Mouse (Mus musculus): ENCODE measurements around the gene Sptssb. TPM values are rescaled to one million over a fixed set of nuclear protein-coding genes. Genes with fewer than 3 reads are reported as not detected.

Gene Sptssb
- total RNA-seq (2014; fragmentation: Nextera tagmentation), result not detected in 2 replicates
- not detected in 2 replicates for total RNA-seq (2017)

DNA sequence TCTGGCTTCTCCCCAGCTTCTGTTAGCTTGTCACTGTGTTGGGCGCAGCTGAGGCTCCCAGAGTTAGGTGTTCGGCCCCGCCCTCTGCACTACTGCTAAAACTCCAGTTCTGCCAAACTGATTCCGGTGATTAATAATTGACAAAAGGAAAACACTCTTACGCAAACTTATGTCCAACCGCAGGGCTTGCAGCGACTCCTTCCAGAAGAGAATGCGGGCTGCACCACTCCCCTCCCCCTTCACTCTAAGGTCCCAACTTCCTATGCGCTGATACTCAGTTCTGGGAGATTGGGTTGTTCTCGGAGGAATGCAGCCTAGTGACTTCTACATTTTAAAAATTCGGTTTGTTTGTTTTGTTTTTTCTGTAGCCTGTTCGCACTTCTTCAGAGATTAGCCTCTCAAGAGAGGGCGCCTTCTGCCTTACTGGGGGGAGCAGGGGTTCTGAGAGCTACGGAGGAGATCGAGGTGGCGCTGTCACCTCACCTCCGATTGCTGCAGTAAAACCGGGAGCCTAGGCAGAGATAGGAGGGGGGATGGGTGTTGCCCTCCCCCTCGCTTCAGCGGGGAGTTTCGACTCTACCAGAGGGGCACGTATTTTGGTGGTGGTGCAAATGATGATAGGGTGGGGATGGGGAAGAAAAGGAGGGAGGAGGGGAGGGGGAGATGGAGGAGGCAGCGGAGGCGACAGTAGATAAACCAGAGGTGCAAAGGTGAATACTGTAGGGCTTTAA lies at the start of gene Sptssb:
TSS of gene Sptssb (minus strand) at position 83 of the 731 bp plus-strand sequence.
- no peak for ATAC-seq (replicated peaks; ENCODE audit: low FRiP score, low TSS enrichment, poor library complexity, severe bottlenecking)

DNA sequence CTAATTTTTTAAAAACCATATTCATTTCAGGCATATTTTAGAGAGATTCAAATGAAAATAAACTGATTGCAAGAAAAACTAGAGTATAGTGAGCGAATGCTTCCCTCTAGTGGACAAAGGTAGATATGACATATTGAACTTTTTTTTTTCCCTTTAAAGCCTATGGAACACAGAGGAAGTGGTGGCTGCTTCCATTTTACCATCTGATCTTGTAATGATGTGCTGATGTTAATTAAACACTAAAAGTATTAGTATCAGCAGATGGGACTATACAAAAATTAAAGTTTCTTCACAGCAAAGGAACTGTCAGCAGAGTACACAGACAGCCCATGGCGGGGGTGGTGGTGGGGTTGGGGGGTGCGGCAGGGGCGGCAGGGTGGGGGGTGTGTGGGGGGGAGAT lies 48.3 kb upstream of the Sptssb start:
- ATAC-seq (replicated peaks; ENCODE audit: low FRiP score, low TSS enrichment, poor library complexity, severe bottlenecking), result no peak

DNA sequence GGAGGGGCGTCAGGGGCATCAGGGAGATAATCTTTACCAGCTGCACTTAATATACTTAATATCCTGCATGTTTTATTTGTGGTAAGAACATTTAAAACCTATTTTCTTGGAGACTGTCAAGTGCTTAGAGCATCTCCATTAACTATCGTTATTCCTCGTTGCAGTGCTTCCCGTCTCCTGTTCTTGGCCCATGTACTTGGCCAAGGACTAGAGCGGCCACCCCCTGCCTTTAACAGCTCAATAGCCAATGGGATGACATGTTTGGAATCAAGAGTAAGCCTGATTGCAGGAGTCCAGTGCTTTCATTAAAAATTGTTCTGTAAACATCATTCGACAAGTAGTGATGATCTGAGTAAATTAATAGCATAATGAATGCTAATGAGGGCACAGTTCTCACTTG lies 47.8 kb upstream of the Sptssb start:
- ATAC-seq (replicated peaks; ENCODE audit: low FRiP score, low TSS enrichment, poor library complexity, severe bottlenecking), result no peak

DNA sequence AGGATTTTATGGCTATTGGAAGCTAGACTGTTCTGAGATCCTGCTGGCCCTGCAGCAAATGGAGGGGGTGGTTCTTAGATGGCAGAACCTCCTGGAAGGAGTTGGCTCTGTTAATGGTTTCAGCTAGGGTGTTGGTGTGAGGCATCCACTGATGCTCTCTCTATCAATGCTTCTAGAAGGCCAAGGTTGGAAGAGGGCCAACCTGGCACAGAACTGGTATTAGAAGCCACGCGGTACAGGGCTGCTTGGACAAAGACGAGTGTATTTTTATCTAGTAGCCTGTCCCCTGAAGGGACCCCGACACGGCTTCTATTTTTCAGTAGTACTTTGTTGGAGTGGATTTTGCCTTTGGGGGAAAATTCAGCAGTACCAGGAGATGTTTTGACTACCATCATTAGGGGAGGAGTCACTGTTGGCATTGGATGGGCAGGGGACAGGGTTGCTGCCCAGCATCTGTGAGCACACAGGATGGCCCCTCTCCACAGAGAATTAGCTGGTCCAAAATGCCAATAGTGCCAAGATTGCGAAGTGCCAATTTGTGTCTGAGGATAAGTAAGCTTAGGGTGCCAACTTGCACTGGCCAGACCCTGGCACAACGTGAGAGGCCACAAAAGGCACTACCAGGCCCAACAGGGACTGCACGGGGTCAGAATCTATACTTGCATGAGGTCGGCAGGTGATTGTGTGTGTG lies 43.2 kb upstream of the Sptssb start:
- ATAC-seq (replicated peaks; ENCODE audit: low FRiP score, low TSS enrichment, poor library complexity, severe bottlenecking), result no peak

DNA sequence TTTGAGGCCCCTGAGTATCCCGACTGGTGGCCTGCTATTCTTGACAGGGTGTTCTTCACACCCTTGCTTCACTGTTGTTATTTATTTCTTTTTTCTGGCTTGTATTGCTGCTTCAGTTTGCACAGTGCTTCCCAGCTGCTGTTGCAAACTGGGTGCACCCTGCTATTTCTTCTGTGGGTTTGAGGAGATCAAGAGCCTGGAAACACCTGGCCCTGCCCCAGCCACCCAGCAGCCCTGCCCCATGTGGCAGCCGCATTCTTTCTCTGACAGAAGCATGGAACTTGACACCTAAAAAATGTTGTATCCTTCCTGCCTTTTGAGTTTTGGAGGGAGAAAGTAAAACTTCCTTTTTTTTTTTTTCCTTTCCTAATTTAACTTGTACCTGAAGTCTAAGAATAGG lies 42.6 kb upstream of the Sptssb start:
- no peak for ATAC-seq (replicated peaks; ENCODE audit: low FRiP score, low TSS enrichment, poor library complexity, severe bottlenecking)

DNA sequence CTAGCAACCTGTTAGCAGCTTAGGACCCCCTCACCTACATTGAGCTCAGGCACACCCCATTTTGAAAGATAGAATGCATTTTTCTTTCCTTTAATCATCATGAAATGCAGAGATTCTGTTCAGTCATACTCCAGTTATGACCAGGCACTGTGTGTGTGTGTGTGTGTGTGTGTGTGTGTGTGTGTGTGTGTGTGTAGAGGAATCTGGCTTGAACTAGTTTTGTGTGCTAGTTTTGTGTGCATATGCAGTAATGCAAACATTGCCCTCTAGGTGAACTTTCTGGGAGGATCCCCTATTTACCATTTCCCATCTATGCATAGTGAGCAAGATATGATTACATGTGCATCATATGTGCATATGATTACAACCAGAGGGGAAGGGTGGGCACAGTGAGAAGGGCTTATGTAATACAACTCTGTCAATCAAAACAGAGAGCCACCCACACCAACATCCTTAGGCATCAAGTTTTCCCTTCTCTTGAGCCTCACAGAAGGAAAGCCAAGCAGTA lies 42.2 kb upstream of the Sptssb start:
- ATAC-seq (replicated peaks; ENCODE audit: low FRiP score, low TSS enrichment, poor library complexity, severe bottlenecking), result no peak

DNA sequence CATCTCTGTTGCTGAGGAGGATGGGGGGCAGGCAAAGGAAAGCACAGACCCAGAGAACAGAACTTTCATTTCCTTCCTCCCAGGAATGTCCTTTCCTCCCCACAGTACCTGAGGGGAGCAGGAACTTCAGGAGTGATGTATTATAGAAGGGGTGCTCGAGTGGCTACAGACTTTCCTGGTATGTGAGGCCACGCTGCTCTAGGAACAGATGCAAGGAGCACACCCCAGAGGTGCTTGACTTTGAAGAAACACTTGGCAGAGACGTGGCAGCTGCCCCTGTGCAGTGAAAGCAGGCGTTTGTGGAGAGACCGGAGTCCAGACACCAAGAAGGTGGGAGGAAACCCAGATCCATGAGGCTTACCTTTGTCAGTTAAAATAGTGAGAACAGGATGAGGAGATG lies 40.6 kb upstream of the Sptssb start:
- no peak for ATAC-seq (replicated peaks; ENCODE audit: low FRiP score, low TSS enrichment, poor library complexity, severe bottlenecking)

DNA sequence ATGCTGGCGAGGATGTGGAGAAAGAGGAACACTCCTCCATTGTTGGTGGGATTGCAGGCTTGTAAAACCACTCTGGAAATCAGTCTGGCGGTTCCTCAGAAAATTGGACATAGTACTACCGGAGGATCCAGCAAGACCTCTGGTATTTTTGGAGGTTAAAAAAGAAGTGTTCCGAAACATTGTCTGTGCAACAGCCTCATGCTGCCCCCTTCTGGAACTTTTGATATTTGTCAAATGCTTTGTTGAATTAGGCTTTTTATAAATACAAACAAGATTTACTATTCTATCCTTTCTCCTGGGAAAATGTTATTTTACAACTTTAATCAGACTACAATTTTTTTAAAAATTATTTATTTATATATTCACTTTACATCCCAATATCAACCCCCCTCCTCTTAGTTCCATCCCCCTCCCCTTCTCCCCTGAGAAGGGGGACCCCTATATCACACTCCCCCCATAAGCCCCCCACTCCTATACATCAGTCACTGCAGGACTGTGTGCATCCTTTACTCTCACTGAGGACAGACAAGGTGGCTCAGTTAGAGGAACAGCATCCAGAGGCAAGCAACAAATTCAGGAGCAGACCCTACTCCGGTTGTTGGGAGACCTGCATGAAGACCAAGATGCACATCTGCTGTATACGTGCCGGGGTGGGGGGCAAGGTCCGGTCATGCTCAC lies 38.3 kb upstream of the Sptssb start:
- no peak for ATAC-seq (replicated peaks; ENCODE audit: low FRiP score, low TSS enrichment, poor library complexity, severe bottlenecking)

DNA sequence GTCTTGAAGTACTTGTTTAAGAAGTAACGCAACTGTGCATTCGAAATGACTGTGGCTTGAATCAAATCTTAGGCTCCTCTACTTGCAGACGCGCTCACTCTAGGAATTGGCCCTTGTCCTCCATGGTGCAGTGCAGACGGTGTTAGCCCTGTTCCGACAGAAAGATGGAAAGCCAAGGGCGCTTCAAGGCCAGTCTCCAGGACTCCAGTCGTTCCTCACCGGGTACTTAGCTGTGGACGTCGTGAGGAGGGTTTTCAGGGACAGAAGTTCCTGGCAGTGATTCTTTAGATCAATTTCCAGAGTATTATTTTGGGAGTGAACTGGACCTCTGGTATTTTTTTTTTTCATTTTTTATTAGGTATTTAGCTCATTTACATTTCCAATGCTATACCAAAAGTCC lies 35.8 kb upstream of the Sptssb start:
- no peak for ATAC-seq (replicated peaks; ENCODE audit: low FRiP score, low TSS enrichment, poor library complexity, severe bottlenecking)

DNA sequence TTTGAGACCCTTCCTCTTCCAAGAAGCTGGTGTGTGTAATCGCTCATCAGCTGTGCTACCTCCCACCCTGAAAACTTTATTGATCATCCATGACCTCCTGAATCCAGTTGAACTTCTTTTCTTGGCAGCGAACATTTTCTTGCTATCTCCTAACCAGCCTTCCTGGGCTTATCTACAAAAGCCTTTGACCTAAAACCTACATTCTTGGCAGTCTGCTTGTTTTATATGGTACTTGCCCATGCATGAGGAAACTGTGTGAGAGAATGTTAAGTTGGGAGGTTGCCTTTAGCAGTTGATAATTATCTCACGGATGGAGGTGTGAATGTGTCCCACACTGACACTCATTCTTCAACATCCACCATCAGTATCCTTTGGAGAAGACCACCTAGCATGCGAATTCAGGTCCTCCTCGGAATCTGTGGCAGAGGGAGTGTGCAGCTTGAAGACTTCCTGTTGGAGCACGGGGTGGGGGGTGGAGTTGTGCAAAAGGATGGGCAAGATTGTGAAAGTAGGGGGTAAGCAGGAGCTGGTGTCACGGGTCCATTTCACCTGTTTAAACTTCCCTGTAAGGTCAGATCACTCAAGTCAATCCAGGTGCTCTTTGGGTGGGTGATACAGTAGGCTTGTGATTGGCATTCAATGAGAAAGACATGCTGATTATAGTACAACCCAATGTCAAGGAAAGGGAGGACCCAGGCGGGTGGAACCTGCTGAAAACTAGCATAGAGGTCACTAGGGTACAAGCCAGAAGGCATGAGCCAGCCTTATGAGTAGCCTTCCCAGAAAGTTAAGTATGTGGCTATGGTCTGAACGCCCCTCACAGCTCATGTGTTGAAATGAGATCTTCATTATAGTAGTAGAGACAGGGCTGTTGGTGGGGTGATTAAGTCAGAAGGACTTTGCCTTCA lies 32.7 kb upstream of the Sptssb start:
- ATAC-seq (replicated peaks; ENCODE audit: low FRiP score, low TSS enrichment, poor library complexity, severe bottlenecking), result no peak

DNA sequence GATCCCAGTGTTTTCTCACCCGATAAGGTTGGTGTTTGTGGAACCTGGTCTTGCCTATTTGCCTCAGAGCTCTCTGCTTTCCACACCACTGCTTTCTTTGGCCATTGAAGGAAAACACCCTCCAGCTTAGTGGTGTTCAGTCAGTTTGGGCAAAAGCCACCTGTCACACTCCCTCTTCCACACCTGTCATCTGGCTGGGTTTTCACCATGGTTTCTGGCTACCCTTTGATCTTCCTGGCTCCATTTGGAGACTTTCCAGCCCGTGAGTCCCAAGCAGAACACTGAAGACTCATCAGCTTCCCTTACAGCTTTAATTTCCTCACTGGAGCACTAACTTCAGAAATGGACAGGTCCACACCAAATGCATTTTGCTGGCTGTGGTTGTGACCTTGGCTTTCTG lies 26.1 kb upstream of the Sptssb start:
- no peak for ATAC-seq (replicated peaks; ENCODE audit: low FRiP score, low TSS enrichment, poor library complexity, severe bottlenecking)

DNA sequence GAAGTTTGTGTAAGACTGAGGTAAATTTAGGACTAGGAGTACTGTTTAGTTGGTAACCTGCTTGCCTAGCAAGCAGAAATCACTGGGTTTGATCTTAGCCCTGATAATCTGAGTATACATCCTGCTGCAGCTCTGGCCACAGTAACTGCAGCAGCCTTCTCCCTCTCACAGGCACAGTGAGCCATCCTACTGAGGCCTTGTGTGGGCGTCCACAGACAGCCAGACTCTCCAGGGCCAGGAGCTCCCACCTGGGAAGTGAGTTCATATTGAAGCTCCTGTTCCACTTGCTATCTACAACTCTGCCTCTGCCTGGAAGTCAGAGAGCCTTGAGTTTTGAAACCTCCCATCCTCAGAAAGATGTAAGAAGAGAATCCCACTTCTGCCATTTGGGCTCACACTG lies 24.0 kb upstream of the Sptssb start:
- no peak for ATAC-seq (replicated peaks; ENCODE audit: low FRiP score, low TSS enrichment, poor library complexity, severe bottlenecking)

DNA sequence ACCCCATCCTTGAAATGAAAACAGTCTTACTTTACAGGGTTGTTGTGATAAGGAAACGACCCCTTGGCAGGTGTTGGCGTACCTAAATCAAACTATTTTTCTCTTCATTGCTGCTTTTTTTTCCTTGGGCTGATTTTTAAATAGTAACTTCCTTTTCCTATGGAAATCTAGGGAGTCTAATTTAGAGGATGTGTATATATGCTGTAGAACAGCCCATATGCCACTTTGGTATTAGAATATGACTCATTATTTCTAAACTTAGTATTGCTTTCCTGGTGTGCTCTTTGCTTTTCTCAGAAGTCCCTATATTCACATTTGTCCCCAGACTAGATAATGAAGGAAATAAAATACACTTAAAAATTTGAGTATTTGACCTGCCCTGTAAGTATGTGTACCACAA lies 17.8 kb upstream of the Sptssb start:
- ATAC-seq (replicated peaks; ENCODE audit: low FRiP score, low TSS enrichment, poor library complexity, severe bottlenecking), result no peak

DNA sequence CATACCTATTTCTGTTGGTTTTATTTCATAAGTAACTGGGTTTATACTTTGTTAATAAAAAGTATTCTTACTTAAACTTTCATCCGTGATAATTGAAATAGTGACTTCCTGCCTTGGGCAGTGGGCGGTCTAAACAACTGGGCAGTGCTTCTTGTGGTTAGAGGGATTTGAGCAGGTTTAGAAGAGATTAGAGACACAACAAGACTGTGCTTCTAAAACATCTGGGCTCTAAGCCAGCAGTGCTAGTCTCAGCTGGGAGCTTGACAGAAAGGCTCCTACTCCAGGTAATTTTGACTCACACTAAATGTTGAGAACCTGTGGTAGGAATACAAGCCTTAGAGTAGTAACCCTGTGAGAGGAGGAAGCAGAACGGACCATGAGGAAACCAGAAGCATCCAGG lies 15.0 kb upstream of the Sptssb start:
- ATAC-seq (replicated peaks; ENCODE audit: low FRiP score, low TSS enrichment, poor library complexity, severe bottlenecking), result no peak

DNA sequence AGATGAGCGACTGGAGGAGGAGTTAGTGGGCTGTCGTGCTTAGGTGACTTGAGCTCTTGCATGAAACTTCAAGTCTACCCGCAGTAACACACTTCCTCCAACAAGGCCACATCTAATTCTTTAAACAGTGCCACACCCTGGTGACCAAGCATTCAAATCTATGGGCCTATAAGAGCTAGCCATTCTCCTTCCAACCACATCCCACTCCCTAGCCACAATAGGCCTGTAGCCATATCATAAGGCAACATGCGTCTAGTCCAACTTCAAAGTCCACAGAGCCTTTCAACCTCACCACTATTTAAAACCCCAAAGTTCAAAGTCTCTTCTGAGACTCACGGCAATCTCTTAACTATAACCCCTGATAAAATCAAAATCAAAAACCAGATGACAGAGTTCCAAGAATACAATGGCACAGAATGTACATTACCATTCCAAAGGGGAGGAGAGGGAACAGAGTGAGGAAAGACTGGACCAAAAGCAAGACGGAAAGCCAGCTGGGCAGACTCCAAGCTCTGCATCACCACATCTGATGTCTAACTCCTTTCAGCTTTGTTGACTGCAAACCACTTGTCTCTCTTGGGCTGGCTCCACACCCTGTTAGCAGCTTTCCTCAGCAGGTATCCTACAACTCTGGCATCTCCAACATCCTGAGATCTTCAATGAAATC lies 13.1 kb upstream of the Sptssb start:
- no peak for ATAC-seq (replicated peaks; ENCODE audit: low FRiP score, low TSS enrichment, poor library complexity, severe bottlenecking)

DNA sequence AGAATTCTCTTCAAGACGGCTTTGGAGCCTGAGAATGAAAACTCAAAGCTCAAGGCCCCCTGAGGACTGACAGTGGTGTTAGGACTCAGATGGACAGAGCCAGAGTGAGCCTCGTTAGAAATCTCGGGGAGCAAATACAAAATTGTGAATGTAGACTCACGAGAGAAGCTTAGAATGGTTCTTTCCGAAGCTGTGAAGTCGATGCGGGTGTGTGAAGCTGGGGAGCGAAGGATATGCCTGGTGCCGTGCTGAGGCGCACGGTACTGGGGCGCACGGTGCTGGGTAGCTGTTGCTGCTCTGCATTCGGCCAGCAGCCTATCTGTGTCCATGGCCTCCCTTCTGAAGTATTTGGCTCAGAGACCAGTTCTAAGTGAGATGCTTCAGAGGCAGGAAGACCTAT lies 11.4 kb upstream of the Sptssb start:
- no peak for ATAC-seq (replicated peaks; ENCODE audit: low FRiP score, low TSS enrichment, poor library complexity, severe bottlenecking)

DNA sequence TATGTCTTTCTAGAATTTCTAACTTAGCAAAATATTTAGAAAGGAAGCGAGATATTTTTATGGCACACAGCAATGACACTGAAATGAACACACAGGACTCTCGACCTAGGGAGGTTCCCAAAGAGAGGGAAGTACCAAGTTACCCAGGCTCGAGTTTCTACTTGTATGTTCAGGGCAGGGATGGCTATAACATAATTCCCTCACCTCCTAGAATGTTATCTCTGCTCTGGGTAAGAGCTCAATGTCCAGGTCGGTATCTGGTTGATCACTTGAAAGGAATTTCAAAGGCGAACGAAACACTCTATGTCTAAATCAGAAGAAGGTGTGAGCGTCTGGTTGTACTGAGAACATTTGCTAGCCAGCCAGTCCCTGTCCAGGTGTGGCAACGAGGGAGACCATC lies 10.0 kb upstream of the Sptssb start:
- no peak for ATAC-seq (replicated peaks; ENCODE audit: low FRiP score, low TSS enrichment, poor library complexity, severe bottlenecking)

DNA sequence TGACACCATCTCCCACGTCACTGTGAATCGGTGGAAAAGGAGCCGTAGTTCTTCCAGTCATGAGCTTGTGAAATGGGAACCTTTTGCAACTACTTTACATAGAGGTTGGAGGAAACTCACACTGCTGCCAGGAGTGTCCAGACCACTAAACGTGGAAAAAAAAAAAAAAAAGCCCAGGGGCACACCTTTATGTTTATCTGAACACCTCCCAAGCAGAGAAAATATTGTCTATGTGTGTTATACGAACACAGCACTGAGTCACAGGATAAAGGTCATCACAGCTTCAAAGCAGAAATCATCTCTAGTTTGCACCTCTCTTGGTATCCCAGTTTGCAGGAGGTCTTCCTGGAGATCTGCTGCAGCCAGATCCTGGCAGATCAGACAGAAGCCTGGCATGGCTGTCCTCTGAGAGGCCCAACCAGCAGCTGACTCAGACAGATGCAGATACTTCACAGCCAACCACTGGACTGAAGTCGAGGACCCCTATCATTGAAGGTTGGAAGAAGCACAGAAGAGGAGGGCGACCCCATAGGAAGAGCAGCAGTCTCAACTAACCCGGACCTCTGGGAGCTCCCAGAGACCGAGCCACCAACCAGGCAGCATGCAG lies 2.2 kb upstream of the Sptssb start:
- no peak for ATAC-seq (replicated peaks; ENCODE audit: low FRiP score, low TSS enrichment, poor library complexity, severe bottlenecking)
